In the genomic region with DNA sequence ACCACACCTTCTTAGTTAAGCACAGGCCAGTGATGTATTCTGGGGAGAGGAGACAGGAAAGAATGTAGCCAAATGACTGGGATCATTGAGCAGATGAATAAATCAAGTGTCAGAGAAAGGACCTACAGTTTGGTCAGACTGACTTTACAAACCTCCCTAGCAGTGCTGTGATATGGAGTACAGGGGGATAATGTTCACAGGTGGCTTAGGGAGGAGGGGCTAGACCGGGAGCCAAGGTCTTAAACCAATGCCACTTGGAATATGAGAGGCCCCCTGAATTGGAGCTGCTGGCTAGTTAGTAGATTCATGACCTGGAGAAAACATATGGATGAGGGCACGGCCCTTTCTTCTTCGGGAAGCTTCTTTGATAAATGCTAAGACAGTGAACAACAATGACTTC, we compare ENCODE assay signal across 33 mouse cellular contexts.
"Had no signal": no experiment of that assay in that cellular context is flagged by ENCODE, and none has a peak within 500 bp of the region (broad histone marks: within the 10 kb centered on the region; RNA-seq: fewer than 3 reads in every experiment).

No protein-coding gene starts in this region.

- H3K9me3 ChIP-seq: limb, embryonic 10.5 days; limb, embryonic 12.5 days; limb, embryonic 13.5 days; limb, embryonic 15.5 days; liver, embryonic 15.5 days; lung, embryonic 15.5 days; midbrain, embryonic 10.5 days; midbrain, embryonic 12.5 days; midbrain, embryonic 13.5 days; midbrain, embryonic 15.5 days; neural tube, embryonic 12.5 days; neural tube, embryonic 13.5 days had no signal

- H3K4me2 ChIP-seq: limb, embryonic 12.5 days; limb, embryonic 13.5 days; limb, embryonic 15.5 days; liver, embryonic 11.5 days; liver, embryonic 12.5 days; liver, embryonic 13.5 days; liver, embryonic 15.5 days; lung, embryonic 14.5 days; lung, embryonic 15.5 days; midbrain, embryonic 11.5 days; midbrain, embryonic 12.5 days; midbrain, embryonic 13.5 days; midbrain, embryonic 15.5 days; neural tube, embryonic 12.5 days; neural tube, embryonic 13.5 days had no signal

- H3K27ac ChIP-seq: limb, embryonic 10.5 days; limb, embryonic 12.5 days; limb, embryonic 13.5 days; limb, embryonic 15.5 days; liver, embryonic 12.5 days; liver, embryonic 13.5 days; liver, embryonic 14.5 days; liver, embryonic 15.5 days; lung, embryonic 15.5 days; macrophage; midbrain, embryonic 10.5 days; midbrain, embryonic 12.5 days; midbrain, embryonic 13.5 days; midbrain, embryonic 15.5 days; neural tube, embryonic 12.5 days; neural tube, embryonic 13.5 days had no signal

- H3K27me3 ChIP-seq: liver, embryonic 12.5 days; liver, embryonic 13.5 days; liver, embryonic 15.5 days; lung, embryonic 15.5 days; megakaryocyte, embryonic 14.5 days; midbrain, embryonic 12.5 days; midbrain, embryonic 13.5 days; midbrain, embryonic 15.5 days; neural tube, embryonic 12.5 days; neural tube, embryonic 13.5 days had no signal

- H3K36me3 ChIP-seq: limb, embryonic 10.5 days; limb, embryonic 12.5 days; limb, embryonic 13.5 days; limb, embryonic 15.5 days; liver, embryonic 12.5 days; liver, embryonic 13.5 days; liver, embryonic 15.5 days; lung, embryonic 15.5 days; midbrain, embryonic 10.5 days; midbrain, embryonic 12.5 days; midbrain, embryonic 13.5 days; midbrain, embryonic 15.5 days; neural tube, embryonic 12.5 days; neural tube, embryonic 13.5 days had no signal

- DNase-seq: left cerebral cortex, postnatal 4 days; liver; liver, embryonic 13.5 days; liver, postnatal 0 days; lung, adult 18-20 months; lung, adult 2 months; lung, embryonic 14.5 days; lung, postnatal 10 days; lung, postnatal 14 days; lung, postnatal 36 days; lung, postnatal 4 days; midbrain, embryonic 14.5 days had no signal

- H3K9ac ChIP-seq: limb, embryonic 12.5 days; limb, embryonic 13.5 days; limb, embryonic 15.5 days; liver, embryonic 12.5 days; liver, embryonic 13.5 days; liver, embryonic 14.5 days; liver, embryonic 15.5 days; liver, postnatal 0 days; lung, embryonic 14.5 days; lung, embryonic 15.5 days; midbrain, embryonic 12.5 days; midbrain, embryonic 13.5 days; midbrain, embryonic 15.5 days; neural tube, embryonic 12.5 days; neural tube, embryonic 13.5 days had no signal

- ATAC-seq: liver, embryonic 12.5 days; liver, postnatal 0 days; lung, postnatal 0 days; midbrain, embryonic 13.5 days; midbrain, embryonic 15.5 days; midbrain, embryonic 16.5 days had no signal

- H3K4me1 ChIP-seq: liver, embryonic 12.5 days; liver, embryonic 13.5 days; liver, embryonic 15.5 days; lung, embryonic 15.5 days; megakaryocyte, embryonic 14.5 days; midbrain, embryonic 10.5 days had no signal

- H3K4me3 ChIP-seq: limb, embryonic 10.5 days; limb, embryonic 12.5 days; limb, embryonic 13.5 days; limb, embryonic 15.5 days; liver, embryonic 12.5 days; liver, embryonic 13.5 days; liver, embryonic 15.5 days; lung, embryonic 15.5 days; megakaryocyte, embryonic 14.5 days; midbrain, embryonic 10.5 days; midbrain, embryonic 12.5 days; midbrain, embryonic 13.5 days; midbrain, embryonic 15.5 days; myocyte; neural tube, embryonic 12.5 days; neural tube, embryonic 13.5 days had no signal
